Mouse (Mus musculus) embryonic fibroblast, embryonic 13.5 days (primary cell): ENCODE data around the gene Tmem231.

Source experiments
- CTCF ChIP-seq: IDR thresholded peaks from 2 replicates; pipeline ENCODE4 v1.5.1; 2011; ENCODE audit warnings: mild to moderate bottlenecking, control low read depth, low read length, moderate library complexity, borderline replicate concordance; ENCODE audit not compliant: insufficient read depth
- POLR2A ChIP-seq: IDR thresholded peaks from 2 replicates; pipeline ENCODE4 v1.6.1; 2011; ENCODE audit warnings: low read depth, mild to moderate bottlenecking, control low read depth, low read length, moderate library complexity

DNA sequence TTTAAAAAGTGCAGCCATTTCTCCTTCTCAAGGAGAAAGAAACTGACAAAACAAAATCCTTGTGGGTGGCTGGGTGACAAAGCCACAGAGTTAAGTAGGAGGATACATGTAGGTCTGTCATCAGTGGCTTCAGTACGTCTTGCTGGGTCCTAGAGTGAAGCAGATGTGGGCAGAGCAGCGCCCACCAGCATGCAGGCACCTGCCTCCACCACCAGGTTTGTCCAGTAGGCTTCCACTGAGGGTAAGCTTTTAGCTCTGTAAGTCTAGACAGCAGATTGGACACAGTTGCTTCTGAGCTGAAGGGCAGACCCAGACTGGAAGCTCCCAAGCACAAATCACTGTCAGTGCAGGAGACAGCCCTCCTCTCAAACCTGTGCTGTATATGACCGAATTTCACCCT lies 27.6 kb upstream of the Tmem231 start:
- TF ChIP-seq POLR2A: no peak
- TF ChIP-seq CTCF: no peak
